Mouse (Mus musculus): ENCODE results near the gene Ptgs1. TPM values are rescaled to one million over a fixed set of nuclear protein-coding genes. Genes with fewer than 3 reads are reported as not detected.

The Ptgs1 gene
- polyA plus RNA-seq, 1 experiment = 9.3 TPM

DNA sequence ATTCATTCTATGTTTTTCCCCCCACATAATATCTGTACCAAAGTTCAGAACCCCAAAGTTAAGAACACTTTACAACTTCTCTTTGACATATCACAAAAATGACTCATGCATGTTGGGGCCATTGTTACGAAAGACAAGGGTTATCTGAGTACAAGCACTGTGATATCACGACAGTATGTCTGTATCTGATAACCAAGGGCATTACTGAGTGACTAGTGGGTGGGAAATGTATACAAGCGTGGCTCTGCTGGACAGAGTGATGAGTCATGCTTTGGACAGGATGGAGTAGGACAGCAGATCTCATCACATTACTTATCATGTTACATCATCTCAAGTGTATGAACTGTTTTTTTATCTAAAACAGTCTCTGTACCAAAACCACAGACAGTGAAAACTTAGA lies 48.5 kb downstream of the Ptgs1 start:
- H3K27ac ChIP-seq (ENCODE audit: insufficient read depth, low read length) = no peak overlapping the region
- WGBS = 58% methylated on average over 3 of the region's 3 CpGs
- no peak overlapping the region for H3K4me3 ChIP-seq (replicated peaks; ENCODE audit: insufficient read depth, low read depth, low read length)
- H3K27me3 ChIP-seq (ENCODE audit: control insufficient read depth, insufficient read depth, low read length) = no peaks in the 10 kb centered on the region; the same call in 1 of the 2 replicates
- TF ChIP-seq POLR2A (IDR thresholded peaks at IDR 0.05; ENCODE audit: borderline replicate concordance, insufficient read depth, low read length) (no peak), CTCF (IDR thresholded peaks at IDR 0.05; ENCODE audit: borderline replicate concordance, insufficient read depth, low read depth, low read length) (no peak)
- no peak for DNase-seq
- no peaks in the 10 kb centered on the region for H3K4me1 ChIP-seq (ENCODE audit: control insufficient read depth, insufficient read depth, low read length)

GRCm38 (mm10) chr2:36281138-36281537 lies 50.9 kb downstream of the Ptgs1 start:
- 47% methylated on average over 1 of the region's 1 CpGs for WGBS
- TF ChIP-seq POLR2A (IDR thresholded peaks at IDR 0.05; ENCODE audit: borderline replicate concordance, insufficient read depth, low read length) = no peak
- TF ChIP-seq CTCF (IDR thresholded peaks at IDR 0.05; ENCODE audit: borderline replicate concordance, insufficient read depth, low read depth, low read length) = no peak
- no peak overlapping the region for H3K27ac ChIP-seq (ENCODE audit: insufficient read depth, low read length)

DNA sequence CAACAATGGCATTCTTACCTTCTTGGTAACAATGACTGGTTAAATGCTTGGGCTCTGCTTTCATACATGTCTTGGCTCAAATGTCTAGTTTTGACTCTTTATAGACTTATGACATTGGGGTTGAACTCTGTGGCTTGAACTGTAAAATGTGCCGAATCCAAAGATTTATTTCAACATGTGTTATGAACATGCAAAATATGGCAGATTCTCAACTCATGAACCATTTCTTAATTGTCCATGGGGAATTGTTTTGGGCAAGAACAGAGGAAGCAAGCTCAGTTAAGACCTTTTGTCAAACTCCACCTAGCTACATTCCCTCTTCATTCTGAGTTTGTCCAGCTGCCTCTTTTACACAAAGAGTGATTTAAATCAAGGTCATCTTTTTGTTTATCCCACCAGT lies 52.1 kb downstream of the Ptgs1 start:
- H3K4me3 ChIP-seq (replicated peaks; ENCODE audit: insufficient read depth, low read depth, low read length) = no peak overlapping the region
- no peak for TF ChIP-seq CTCF (IDR thresholded peaks at IDR 0.05; ENCODE audit: borderline replicate concordance, insufficient read depth, low read depth, low read length)
- no peak for TF ChIP-seq POLR2A (IDR thresholded peaks at IDR 0.05; ENCODE audit: borderline replicate concordance, insufficient read depth, low read length)
- WGBS = 68% methylated on average over 1 of the region's 1 CpGs
- H3K27me3 ChIP-seq (ENCODE audit: control insufficient read depth, insufficient read depth, low read length) = no peaks in the 10 kb centered on the region; the same call in 1 of the 2 replicates
- no peak for DNase-seq
- no peaks in the 10 kb centered on the region for H3K4me1 ChIP-seq (ENCODE audit: control insufficient read depth, insufficient read depth, low read length)
- H3K27ac ChIP-seq (ENCODE audit: insufficient read depth, low read length) = no peak overlapping the region

More at GRCm38 (mm10) chr2:36281138-36281537, 50.9 kb downstream of the Ptgs1 start:
- H3K4me1 ChIP-seq (ENCODE audit: control insufficient read depth, insufficient read depth, low read length) = no peaks in the 10 kb centered on the region
- H3K27me3 ChIP-seq (ENCODE audit: control insufficient read depth, insufficient read depth, low read length) = no peaks in the 10 kb centered on the region; the same call in 1 of the 2 replicates
- DNase-seq = no peak
- H3K4me3 ChIP-seq (replicated peaks; ENCODE audit: insufficient read depth, low read depth, low read length) = no peak overlapping the region

Other genes starting within 250 kb of the Ptgs1 start
- gene Ndufa8, start 181.0 kb upstream of the Ptgs1 start, polyA plus RNA-seq (2012; rRNA removed) = 241 and 249 TPM in 2 replicates
- 2.5 and 2.6 TPM in 2 replicates for gene Morn5, start 181.0 kb upstream of the Ptgs1 start, polyA plus RNA-seq (2012; rRNA removed)
- 0.13 and 0.24 TPM in 2 replicates for gene Lhx6, start 125.0 kb upstream of the Ptgs1 start, polyA plus RNA-seq (2012; rRNA removed)
- gene Mrrf, start 94.0 kb upstream of the Ptgs1 start, polyA plus RNA-seq (2012; rRNA removed) = 25.1 and 31.2 TPM in 2 replicates
- 48.9 and 51.7 TPM in 2 replicates for gene Rbm18, start 93.7 kb upstream of the Ptgs1 start, polyA plus RNA-seq (2012; rRNA removed)
- 0.08 TPM in 1 of 2 replicates, not detected in the other for gene Olfr338, start 143.1 kb downstream of the Ptgs1 start, polyA plus RNA-seq (2012; rRNA removed)
- not detected in 2 replicates for gene Olfr339, start 188.5 kb downstream of the Ptgs1 start, polyA plus RNA-seq (2012; rRNA removed)
- gene Olfr340, start 222.2 kb downstream of the Ptgs1 start, polyA plus RNA-seq (2012; rRNA removed) = not detected in 2 replicates